Mouse (Mus musculus): ENCODE measurements around the gene Tstd3.

Tstd3 gene

DNA sequence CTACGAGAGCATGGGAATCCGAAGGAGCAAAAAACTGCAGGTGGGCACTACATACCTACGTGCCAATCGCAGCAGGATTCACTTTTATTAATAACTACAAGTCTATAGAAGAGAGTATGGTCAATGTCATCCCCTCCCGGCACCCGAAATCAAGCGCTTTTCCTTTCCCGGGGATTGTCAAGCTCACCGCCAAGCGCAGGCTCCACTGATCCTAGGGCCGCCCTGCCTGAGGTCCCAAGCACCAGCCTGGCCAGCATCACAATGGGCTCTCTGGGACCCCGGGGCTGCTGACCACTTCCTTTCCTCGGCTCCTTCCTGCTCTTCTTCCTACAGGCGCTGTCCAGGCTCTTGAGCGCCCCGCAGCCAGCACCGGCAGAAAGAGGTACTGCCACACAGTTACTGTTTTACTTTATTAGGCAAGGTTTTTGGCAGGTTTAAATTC, at the start of gene Tstd3, which contains the start of gene Usp45:
Gene Tstd3 (minus strand): TSS at position 350 of the 442 bp plus-strand sequence.
Gene Usp45 (plus strand): TSS at position 294 of the 442 bp plus-strand sequence.
- peak; percentile 53 for DNase-seq (ENCODE audit: low read depth, low spot score)

DNA sequence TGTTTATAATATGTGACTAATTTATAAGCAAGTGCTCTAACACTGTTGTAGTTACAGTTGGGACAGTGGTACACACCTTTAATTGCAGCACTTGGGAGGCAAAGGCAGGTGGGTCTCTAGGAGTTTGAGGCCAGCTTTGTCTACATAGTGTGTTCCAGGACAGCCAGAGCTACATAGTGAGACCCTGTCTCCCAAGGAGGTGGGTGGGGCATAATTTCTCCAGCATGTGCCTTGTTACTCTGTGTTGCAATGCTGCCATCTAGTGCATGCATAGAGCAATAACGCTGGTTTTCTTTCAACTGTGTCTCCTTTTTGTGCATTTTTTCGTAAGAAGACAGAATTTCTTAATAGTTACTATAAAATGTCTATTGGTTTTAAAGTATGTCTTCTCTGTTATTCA, 47.0 kb upstream of the Tstd3 start:
- peak; percentile 49 for DNase-seq (ENCODE audit: low read depth, low spot score)

DNA sequence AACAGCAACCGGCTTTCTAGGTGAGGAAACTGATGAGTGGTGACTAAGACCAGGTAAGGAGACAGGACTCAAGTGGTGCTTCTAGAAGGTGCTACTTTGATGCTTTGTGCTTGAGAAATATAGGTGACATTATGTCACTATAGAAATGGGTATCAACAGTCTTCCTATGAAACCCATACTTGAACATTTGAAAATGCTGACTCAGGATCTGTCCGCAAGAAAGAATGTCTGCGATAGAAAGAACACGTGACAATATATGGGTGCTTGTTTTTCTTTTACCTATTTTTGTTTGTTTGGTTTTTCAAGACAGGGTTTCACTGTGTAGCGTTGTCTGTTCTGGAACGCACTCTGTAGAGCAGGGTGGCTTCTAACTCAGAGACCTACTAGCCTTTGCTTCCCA, 45.6 kb upstream of the Tstd3 start:
- DNase-seq (ENCODE audit: low read depth, low spot score), result no peak

DNA sequence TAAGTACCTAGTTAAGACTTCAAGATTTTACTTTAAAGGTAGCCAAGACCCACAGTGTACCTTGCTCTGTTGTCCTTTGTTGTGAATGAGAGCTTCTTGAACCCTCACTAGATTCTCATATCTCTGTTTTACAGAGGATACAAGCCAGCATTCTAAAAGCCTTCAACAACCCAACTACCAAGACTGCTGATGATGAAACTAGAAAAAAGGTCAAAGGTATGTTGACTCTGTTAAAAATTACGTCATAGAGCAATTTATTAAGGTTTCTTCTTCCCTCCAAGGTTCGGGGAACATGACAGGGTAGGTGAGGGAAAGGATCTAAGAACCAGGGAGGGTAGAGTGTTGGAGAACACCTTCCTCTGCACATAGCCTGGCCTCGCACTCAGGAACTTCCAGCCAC, 43.6 kb upstream of the Tstd3 start:
- DNase-seq (ENCODE audit: low read depth, low spot score), result no peak

DNA sequence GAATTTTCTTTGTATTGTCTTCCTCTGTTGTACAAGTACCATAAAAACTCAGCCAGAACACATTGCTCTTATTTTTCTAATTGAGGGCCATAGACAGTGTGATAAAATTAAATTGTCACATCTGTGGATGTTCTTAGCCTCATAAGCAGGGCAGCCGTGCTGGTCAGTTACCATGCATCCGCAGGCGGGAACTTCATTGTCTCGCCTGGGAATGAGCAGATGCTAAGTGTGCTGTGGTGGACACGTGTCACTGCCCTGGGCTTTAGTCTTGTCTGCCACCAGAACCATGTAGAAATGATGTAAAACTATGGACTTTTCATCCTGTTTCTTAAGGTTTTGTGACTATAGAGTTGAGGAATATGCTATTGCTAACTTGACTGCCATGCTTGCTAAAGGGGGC, 40.2 kb upstream of the Tstd3 start:
- no peak for DNase-seq (ENCODE audit: low read depth, low spot score)

DNA sequence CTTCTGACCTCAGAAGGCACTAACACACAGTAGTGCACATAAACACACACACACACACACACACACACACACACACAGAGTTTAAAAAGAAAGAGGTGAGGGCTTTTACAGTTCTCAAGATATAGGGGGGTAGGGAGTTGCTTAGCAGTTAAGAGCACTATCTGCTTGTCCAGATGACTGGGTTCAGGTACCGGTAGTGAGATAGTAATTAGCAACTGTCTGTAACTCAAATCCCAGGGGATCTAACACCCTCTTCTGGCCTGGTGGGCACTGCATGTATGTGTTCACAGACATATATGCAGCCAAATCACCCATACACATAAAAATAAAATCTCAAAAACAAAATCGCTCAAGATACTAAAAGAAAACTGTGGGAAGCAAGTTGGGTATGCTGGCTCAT, 34.6 kb upstream of the Tstd3 start:
- no peak for DNase-seq (ENCODE audit: low read depth, low spot score)

DNA sequence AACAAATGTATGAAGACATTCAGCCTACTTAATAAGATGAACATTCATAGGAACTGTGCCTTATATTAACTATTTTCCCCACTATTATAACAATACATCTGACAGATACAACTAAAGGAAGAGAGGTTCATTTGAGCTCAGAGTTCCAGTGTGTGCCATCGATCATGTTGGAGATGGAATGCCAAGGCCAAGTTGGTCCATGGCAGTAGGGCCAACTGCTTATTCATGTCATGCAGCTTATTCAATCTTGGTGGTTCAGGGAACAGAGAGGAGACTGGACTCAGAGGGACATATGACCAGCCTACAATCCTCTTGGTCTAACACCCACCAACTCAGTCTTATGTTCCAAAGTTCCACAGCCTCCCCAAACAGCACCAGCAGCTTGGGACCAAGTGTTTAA, 34.0 kb upstream of the Tstd3 start:
- DNase-seq (ENCODE audit: low read depth, low spot score), result no peak

DNA sequence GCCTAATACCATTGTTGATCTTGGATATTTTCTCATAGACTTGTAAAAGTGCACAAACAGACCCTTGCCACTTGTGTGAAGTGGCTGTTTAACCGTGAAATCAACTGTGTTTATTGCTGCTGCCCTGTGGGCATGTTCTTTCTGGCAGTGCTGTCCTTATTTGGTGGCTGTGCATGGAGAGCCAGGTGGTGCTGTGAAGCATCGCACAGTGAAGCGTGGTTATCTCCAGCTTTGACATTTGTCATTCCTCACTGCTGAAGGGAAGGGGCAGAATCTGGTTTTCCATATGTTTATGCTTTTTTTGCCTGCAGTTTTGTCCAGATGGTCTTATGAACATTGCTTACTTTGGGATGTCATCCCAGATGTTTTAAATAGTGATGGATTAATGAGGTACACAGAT, 26.6 kb upstream of the Tstd3 start:
- no peak for DNase-seq (ENCODE audit: low read depth, low spot score)

DNA sequence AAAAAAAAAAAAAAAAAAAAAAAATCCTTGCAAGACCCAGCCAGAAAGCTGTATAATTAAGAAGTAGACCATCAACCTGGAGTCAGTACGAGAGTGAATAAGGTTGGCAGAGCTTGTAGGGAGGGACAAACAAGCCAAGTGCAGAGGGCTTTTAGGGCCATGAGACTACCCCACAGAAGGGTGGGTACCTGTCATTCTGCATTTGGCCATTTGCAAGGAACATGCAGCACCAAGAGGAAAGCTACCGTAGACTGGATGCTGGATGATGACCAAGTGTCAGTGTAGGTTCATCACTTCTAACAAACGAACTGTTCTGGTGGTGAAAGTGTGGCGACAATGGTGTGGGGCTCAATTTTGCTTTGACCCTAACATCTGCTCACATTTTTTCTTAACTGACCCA, 22.8 kb upstream of the Tstd3 start:
- DNase-seq (ENCODE audit: low read depth, low spot score), result no peak

DNA sequence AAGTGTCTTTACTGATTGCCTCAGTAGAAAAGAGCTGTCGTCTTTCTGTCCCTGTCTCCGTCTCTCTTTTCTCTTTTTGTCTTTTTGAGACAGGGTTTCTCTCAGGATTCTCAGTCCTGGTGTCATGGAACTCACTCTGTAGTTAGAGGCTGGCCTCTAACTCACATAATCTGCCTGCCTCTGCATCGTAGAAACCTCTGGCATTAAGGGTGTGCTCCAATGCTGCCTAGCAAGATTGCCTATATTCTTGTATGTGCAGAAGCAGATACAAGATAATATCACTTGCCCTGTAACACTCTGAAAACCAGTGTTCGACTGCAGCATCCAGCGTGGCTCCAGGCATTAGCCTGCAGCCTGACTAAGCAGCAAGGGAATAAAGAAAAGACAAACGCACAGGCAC, 21.9 kb upstream of the Tstd3 start:
- no peak for DNase-seq (ENCODE audit: low read depth, low spot score)

DNA sequence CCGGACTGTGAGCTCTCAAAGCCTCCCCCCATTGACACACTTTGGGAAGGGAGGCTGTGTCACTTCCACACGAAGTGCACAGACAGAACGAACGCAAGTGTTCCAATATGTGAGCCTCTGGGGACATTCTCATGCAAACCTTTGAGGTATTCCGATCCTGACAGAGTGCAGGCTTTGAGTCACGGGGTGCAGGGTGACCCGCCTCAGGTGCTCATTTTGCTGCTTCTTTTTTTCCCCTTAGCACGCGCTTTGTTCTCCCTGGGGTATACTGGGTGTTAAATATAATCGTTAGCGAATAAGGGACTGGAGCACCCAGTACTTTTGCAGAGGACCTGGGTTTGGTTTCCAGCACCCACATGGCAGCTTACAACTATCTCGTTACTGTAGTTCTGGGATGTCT, 19.3 kb upstream of the Tstd3 start:
- no peak for DNase-seq (ENCODE audit: low read depth, low spot score)

DNA sequence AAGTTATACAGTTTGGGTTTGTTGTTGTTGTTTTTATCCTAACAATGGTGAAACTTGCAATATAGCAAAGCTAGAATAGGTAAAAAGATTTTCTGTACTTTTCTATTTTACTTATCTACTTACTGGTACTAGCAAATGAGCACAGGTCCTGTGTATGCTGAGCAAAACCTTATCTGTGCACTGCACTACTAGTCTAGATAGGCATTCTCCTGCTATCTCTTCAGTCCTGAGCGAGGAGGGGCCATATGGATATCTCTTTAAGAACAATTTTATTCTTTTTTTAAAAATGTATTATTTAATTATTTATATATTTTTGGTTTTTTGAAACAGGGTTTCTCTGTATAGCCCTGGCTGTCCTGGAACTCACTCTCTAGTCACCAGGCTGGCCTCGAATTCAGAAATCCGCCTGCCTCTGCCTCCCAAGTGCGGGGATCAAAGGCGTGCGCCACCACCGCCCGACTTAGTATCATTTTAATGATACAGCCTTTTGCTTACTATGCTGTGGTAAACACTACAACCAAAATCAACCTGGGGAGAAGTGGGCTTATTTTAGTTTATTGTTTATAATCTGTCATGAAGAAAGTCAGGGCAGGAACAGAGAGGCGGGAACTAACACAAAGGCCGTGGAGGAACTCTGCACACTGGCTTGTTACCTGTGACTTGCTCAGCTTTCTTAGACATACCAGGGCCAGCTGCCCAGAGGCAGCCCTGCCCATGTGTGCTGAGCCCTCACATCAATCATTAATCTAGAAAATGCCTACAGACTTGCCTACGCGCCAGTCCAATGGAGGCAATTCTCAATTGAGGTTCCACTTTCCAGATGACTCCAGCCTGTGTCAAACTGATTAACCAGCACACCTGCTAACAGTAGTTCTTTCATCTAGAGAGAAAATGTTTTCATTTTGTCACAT, 14.1 kb upstream of the Tstd3 start:
- DNase-seq (ENCODE audit: low read depth, low spot score), result no peak

DNA sequence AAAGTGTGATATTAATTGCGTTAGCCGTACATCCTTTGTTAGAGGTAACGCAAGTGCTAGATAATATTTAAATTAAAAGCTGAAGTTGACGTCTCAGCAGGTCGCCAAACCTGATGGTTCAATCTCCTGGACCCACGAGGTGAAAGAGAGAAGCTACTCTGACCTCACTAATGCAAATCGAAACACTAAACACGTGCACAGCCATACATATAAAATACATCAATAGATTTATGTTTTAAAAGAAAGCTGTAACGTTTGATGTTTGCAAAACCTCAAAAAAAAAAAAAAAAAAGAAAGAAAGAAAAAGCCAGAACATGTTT, 9.9 kb upstream of the Tstd3 start:
- no peak for DNase-seq (ENCODE audit: low read depth, low spot score)

DNA sequence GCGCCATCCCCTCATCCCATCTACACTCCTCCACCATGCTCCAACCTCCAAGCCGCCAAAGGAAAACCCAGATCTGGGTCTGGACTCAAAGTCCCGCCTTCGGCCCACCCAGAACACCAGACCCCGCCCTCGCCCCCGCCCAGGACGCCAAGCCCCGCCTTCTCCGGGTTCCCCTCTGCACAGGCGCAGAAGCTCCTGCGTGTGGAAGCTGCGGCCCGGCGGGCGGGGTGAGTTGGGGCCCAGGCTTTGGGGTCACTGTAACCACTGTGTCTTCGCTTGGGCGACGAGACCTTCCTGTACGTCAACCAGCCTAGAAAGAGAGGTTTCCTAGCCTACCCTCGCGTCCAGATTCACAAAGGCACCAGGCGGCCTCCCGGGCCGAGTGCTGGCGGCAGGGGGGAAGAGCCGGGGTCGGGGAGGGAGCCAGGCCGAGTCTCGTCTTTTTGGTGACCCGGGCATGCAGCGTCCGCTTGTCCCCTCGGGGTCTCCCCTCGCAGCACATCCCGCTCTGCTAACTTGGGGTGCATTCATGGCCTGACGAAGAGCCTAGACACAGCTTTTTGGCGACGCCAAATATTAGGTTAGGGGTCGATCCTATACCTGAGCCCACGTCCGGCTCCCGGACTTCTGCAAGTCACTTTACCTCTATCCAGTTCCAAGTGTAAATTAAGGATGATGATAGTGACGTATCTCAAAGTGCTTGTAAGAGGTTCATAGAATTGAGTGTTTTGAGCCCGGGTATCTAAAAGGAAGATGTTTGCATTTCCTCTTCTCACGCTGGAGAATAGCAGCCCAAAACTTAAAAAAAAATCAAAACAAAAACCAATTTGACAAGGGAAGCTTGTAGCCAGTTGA, 9.3 kb upstream of the Tstd3 start:
- peak; percentile 84 for DNase-seq (ENCODE audit: low read depth, low spot score)

DNA sequence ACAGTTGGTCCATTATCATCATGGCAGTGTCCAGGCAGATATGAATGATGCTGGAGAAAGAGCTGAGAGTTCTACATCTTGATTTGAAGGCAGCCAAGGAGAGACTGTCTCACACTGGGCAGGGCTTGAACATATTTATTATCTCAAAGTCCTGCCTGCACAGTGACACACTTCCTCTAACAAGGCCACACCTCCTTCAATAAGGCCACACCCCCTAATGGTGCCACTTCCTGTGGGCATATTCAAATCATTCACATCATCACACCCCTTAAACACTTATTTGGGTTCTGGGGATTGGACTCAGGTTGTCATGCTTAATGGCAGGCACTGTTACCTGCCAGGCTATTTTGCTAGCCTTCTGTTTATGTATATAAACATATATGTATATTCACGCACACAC, 5.3 kb upstream of the Tstd3 start:
- DNase-seq (ENCODE audit: low read depth, low spot score), result no peak

DNA sequence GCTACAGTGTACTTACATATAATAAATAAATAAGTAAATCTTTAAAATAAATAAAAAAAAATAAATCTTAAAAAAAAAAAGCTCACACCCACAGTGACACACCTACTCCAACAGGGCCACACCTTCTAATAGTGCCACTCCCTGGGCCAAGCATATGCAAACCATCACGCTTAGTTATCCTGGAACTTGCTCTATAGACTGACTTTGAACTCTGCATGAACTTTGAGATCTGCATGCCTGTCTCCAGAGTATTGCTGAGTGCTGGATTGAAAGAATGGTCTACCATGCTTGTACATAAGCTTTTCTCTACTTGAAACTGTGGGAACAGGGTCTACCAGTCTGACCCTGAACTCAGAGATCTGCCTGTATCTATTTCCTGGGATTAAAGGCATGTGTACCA, 4.1 kb upstream of the Tstd3 start:
- DNase-seq (ENCODE audit: low read depth, low spot score), result no peak

DNA sequence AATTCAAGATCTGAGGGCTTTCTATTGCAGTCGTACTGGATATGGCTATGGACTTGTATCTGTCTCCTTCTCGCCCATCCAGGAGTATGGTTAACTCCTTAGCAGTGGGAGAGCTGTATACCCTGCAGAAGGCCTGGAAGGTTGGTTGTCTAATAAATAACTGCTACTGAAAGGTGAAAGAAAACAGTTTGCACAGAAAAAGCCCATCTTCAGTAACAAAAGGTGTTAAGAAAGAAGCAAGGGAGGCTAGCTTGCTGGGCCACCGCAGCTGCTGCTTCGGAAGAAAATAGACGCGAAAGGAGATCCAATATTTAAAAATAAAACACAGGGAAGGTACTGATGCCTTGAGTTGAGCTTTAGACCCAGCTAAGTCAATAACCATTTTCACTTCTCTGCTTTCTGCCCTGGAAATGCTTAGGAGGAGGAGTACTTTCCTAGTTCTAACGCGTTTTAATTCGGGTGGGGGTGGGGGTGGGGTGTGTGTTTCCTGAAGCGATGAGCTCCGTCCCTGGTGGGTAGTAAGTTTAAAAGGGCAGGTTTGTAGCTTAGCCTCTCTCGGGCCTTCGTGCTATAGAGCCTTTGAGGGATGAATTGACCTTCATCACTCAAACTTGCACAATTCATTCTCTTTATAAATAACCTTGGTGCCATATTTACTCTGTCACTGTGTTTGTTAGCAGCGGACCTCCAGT, 695 bp downstream of the Tstd3 start:
- no peak for DNase-seq (ENCODE audit: low read depth, low spot score)

DNA sequence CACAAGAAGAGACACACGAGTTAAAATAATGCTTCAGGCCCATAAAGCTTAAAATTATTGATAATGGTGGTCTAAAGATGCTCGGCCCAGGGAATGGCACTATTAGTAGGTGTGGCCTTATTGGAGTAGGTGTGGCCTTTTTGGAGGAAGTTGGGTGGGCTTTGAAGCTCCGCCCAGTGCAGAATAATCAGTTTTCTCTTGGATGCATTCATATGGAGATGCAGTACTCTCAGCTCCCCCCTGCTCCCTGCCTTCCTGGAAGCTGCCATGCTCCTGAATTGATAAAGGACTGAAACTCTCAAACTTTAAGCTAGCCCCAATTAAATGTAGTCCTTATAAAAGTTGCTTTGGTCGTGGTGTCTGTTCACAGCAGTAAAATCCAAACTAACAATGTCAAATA, 3.2 kb downstream of the Tstd3 start:
- no peak for DNase-seq (ENCODE audit: low read depth, low spot score)

DNA sequence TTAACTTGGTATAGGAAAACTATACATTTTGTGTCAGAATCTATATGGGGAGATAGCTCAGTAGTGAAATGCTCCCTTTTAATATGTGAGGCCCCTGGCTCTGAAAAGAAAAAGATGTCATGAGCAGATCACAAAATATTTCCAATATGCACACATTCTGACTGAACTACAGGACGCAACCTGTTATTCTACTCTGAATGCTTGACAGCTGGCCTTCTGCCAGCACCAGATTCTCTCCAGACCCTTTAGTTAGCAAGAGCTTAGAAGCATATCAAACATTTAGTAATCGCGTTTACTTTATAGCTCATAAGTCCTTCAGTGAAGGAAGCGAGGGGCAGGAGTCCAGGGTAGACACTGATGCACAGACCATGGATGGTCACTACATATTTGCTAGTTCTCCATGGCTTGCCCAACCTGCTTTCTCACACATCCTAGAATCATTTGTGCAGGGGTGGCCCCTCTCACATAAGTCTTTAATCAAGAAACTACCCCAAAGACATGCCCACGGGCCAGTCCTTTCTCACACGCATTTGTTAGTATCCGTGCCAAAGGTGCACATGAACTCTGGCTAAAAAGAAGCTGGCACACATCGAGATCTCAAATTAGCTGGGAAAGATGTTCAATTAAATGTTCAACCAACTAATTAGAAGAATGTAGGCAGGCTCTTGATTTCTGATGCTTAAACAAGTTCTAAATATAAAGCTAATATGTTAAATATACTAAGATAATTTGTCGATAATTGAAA, 5.4 kb downstream of the Tstd3 start:
- no peak for DNase-seq (ENCODE audit: low read depth, low spot score)

DNA sequence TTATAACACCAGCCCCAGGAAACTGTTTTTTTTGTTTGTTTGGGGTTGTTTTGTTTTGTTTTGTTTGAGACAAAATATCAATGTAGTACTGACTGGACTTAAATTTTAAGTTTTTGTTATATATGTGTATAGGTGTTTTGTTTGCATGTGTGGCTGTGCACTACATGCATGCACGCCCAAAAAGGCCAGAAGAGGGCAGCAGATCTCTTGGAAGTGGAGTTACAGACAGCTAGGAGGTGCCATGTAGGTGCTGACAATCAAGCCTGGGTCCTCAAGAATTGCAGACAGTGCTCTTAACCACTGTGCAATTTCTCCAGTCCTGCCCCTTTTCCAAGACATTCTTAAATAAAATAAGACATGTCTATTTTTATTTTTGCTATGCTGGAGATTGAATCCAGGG, 8.2 kb downstream of the Tstd3 start:
- no peak for DNase-seq (ENCODE audit: low read depth, low spot score)

DNA sequence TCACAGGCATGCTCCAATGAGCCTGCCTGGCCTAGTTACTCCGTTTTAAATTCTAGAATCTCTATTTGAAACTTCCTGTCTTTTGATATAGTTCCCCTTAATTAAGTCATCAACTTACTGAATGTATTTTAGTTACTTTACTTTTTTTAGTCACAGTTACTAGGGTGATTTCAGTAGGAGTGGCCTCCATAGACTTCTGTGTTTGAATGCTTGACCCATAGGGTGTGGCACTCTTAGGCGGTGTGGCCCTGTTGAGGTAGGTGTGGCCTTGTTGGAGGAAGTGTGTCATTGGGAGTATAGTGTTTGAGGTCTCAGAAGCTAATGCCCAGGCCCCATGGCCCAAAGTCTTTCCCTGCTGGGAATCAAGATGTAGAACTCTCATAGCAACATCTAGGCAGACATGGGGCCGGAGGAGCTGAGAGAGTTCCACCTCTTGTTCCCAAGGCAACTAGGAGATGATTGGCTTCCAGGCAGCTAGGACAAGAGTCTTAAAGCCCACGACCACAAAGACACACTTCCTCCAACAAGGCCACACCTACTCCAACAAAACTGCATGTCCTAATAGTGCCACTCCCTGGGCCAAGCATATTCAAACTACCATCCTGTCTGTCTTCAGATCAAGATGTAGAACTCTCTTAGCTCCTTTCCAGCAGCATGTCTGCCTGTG, 11.8 kb downstream of the Tstd3 start:
- no peak for DNase-seq (ENCODE audit: low read depth, low spot score)

Data from retina, postnatal 7 days (tissue).